Mouse (Mus musculus) midbrain, embryonic 11.5 days (tissue): ENCODE results near the gene Pcdh7. TPM values are rescaled to one million over a fixed set of nuclear protein-coding genes. Genes with fewer than 3 reads are reported as not detected.
A peak's percentile ranks its signal among the peaks of the same experiment; 100 is the strongest.

ENCODE experiments used
- ATAC-seq: fragments of 200-750 bp; cut with Nextera tagmentation; 2 replicates; pipeline ENCODE4 v1.8.0; 2017; ENCODE audit warnings: moderate TSS enrichment, moderate library complexity; ENCODE audit not compliant: low FRiP score
- DNase-seq: peaks from one replicate; pipeline ENCODE4 v3.0.0; 2015; ENCODE audit warnings: low spot score; ENCODE audit errors: missing footprints
- H3K27ac ChIP-seq: fragments of 300-500 bp; sonication (generic); 2 replicates; pipeline ENCODE4 v1.5.1; 2014; ENCODE audit warnings: low read depth, low read length
- H3K27me3 ChIP-seq: fragments of 300-500 bp; sonication (generic); 2 replicates; pipeline ENCODE4 v1.6.1; 2014; ENCODE audit warnings: mild to moderate bottlenecking, low read length, moderate library complexity, mixed read lengths; ENCODE audit not compliant: control insufficient read depth, insufficient read depth
- H3K36me3 ChIP-seq: fragments of 300-500 bp; sonication (generic); 2 replicates; pipeline ENCODE4 v1.6.1; 2014; ENCODE audit warnings: mild to moderate bottlenecking, low read length, moderate library complexity, mixed read lengths; ENCODE audit not compliant: control insufficient read depth, insufficient read depth
- H3K4me1 ChIP-seq: fragments of 300-500 bp; sonication (generic); 2 replicates; pipeline ENCODE4 v1.6.1; 2014; ENCODE audit warnings: low read length; ENCODE audit not compliant: control insufficient read depth, insufficient read depth
- H3K4me2 ChIP-seq: fragments of 300-500 bp; sonication (generic); 2 replicates; pipeline ENCODE4 v1.6.1; 2014; ENCODE audit warnings: mild to moderate bottlenecking, moderate library complexity
- H3K4me3 ChIP-seq: fragments of 300-500 bp; sonication (generic); 2 replicates; pipeline ENCODE4 v1.5.1; 2014; ENCODE audit warnings: low read depth, low read length
- H3K9ac ChIP-seq: fragments of 300-500 bp; sonication (generic); 2 replicates; pipeline ENCODE4 v1.6.1; 2014; ENCODE audit warnings: low read length
- H3K9me3 ChIP-seq: fragments of 300-500 bp; sonication (generic); 2 replicates; pipeline ENCODE4 v1.6.1; 2016; ENCODE audit warnings: low read length; ENCODE audit not compliant: control insufficient read depth
- WGBS: fragments of 180-500 bp; shearing (Covaris S2); extraction: QIAGEN DNeasy Blood & Tissue Kit; methylation state at CpG from one replicate; pipeline ENCODE4 v1.1.7; 2014; 5-methylcytosine and 5-hydroxymethylcytosine counted together
- polyA plus RNA-seq: library from polyadenylated mRNA; unstranded; fragments of >200 nt; fragmentation: Nextera tagmentation; extraction: Ambion mirVana; gene quantifications from 2 replicates; pipeline ENCODE4 v1.2.1, GENCODE M21; 2014

The Pcdh7 gene
- polyA plus RNA-seq, 1 experiment from 2014 or later: 6.8 TPM

- no peak overlapping the region for H3K4me3 ChIP-seq
- no peaks in the 10 kb centered on the region for H3K27me3 ChIP-seq
- DNase-seq (peak; percentile 79), ATAC-seq (no peak)
- H3K27ac ChIP-seq: no peak overlapping the region
- H3K36me3 ChIP-seq: no peaks in the 10 kb centered on the region
- no peak overlapping the region for H3K4me2 ChIP-seq
- 26% methylated on average over 3 of the region's 3 CpGs for whole genome bisulfite sequencing
- no peak overlapping the region for H3K9ac ChIP-seq
- no peaks in the 10 kb centered on the region for H3K4me1 ChIP-seq
- no peaks in the 10 kb centered on the region for H3K9me3 ChIP-seq
Observed at GRCm38 (mm10) chr5:57778093-57778492, 60.3 kb downstream of the Pcdh7 start.

DNA sequence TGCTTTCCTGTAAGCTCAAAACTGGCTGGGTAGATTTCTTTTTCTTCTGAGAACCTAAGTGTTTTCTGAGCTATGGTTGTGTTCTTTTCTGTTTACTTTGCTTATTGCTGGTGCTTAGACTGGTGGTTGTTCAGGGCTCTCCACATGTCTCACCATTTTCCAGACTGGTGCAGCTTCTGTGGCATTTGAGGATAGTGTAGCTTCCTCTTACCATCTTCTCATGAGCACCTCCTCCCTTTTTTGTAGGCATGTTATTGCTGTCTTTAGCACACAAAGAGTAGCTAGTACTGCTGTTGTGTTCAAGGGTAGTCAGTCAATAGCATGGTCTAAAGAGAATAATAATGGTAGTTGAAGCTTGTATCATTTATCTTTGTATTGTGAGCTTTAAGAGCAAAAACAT, 62.2 kb downstream of the Pcdh7 start:
- Histone ChIP-seq H3K9me3 (no peaks in the 10 kb centered on the region), H3K36me3 (no peaks in the 10 kb centered on the region), H3K4me3 (no peak overlapping the region), H3K4me2 (no peak overlapping the region), H3K9ac (no peak overlapping the region), H3K27me3 (no peaks in the 10 kb centered on the region), H3K4me1 (no peaks in the 10 kb centered on the region), H3K27ac (no peak overlapping the region)
- ATAC-seq: no peak
- DNase-seq: peak; percentile 77

- Histone ChIP-seq H3K4me1 (no peaks in the 10 kb centered on the region), H3K9ac (no peak overlapping the region), H3K27ac (no peak overlapping the region), H3K36me3 (no peaks in the 10 kb centered on the region), H3K4me3 (no peak overlapping the region), H3K27me3 (no peaks in the 10 kb centered on the region), H3K4me2 (no peak overlapping the region), H3K9me3 (no peaks in the 10 kb centered on the region)
- ATAC-seq (no peak), DNase-seq (peak; percentile 80)
- 90% methylated on average over 4 of the region's 4 CpGs for WGBS
Observed at GRCm38 (mm10) chr5:57780574-57780973, 62.8 kb downstream of the Pcdh7 start.

DNA sequence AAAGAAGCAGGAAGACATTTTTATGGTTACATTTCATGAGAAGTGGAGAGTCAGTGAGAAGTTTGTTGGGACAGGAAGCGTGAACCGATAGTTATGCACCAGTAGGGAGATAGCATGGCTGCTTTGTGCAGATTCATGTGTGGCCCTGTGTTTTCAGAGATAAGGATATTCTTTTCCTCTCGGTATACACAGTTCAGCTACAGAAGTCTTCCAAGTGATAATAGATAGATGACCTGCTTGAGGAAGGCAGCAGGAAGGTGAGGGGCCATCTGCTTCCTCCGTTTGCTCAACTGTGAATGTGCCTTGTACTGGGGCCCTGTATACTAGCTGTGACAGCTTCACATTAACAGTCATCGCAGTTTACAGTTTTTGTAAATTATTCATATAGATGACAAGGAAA, 64.2 kb downstream of the Pcdh7 start:
- Histone ChIP-seq H3K9me3 (no peaks in the 10 kb centered on the region), H3K4me1 (no peaks in the 10 kb centered on the region), H3K36me3 (no peaks in the 10 kb centered on the region), H3K27ac (no peak overlapping the region), H3K27me3 (no peaks in the 10 kb centered on the region), H3K4me3 (no peak overlapping the region), H3K4me2 (no peak overlapping the region), H3K9ac (no peak overlapping the region)
- no peak for ATAC-seq
- DNase-seq: peak; percentile 71
- 90% methylated on average over 5 of the region's 5 CpGs for WGBS

GRCm38 (mm10) chr5:57782546-57782945, 64.8 kb downstream of the Pcdh7 start:
- DNase-seq (no peak), ATAC-seq (no peak)
- H3K9me3 ChIP-seq: no peaks in the 10 kb centered on the region
- no peak overlapping the region for H3K4me3 ChIP-seq
- WGBS: 80% methylated on average over 3 of the region's 3 CpGs
- H3K27me3 ChIP-seq: no peaks in the 10 kb centered on the region
- H3K27ac ChIP-seq: no peak overlapping the region
- no peak overlapping the region for H3K9ac ChIP-seq
- H3K4me1 ChIP-seq: no peaks in the 10 kb centered on the region
- no peaks in the 10 kb centered on the region for H3K36me3 ChIP-seq
- H3K4me2 ChIP-seq: no peak overlapping the region

- DNase-seq (no peak), ATAC-seq (0 out of 2 replicates have a peak, but pooled peaks have one; percentile 30)
- Histone ChIP-seq H3K4me1 (no peaks in the 10 kb centered on the region), H3K4me2 (no peak overlapping the region), H3K9me3 (no peaks in the 10 kb centered on the region), H3K9ac (no peak overlapping the region), H3K27me3 (no peaks in the 10 kb centered on the region), H3K27ac (no peak overlapping the region), H3K36me3 (no peaks in the 10 kb centered on the region), H3K4me3 (no peak overlapping the region)
- WGBS: 46% methylated on average over 3 of the region's 4 CpGs
Observed at GRCm38 (mm10) chr5:57788775-57789509, 71.2 kb downstream of the Pcdh7 start.

DNA sequence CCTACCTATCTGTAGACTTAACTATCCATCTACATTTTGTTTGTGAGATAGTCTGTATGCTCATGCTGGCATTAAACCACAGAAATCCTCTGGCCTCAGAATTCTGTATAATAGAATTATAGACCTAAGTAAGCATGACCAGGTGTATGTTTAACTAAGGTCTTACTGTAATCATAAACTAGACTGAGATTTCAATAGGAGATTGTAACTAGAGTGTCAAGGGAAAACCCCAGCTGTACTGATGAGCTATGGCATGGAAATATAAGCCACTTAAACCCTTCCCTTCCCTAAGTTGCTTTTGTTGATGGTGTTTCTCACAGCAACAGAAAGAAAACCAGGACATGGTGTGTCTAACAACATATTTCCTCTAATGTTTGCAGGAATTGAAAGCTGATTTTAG, 78.6 kb downstream of the Pcdh7 start:
- H3K9me3 ChIP-seq: no peaks in the 10 kb centered on the region
- H3K9ac ChIP-seq: no peak overlapping the region
- DNase-seq (no peak), ATAC-seq (no peak)
- no peaks in the 10 kb centered on the region for H3K27me3 ChIP-seq
- H3K4me3 ChIP-seq: no peak overlapping the region
- no peak overlapping the region for H3K27ac ChIP-seq
- no peak overlapping the region for H3K4me2 ChIP-seq
- no peaks in the 10 kb centered on the region for H3K4me1 ChIP-seq
- H3K36me3 ChIP-seq: no peaks in the 10 kb centered on the region

DNA sequence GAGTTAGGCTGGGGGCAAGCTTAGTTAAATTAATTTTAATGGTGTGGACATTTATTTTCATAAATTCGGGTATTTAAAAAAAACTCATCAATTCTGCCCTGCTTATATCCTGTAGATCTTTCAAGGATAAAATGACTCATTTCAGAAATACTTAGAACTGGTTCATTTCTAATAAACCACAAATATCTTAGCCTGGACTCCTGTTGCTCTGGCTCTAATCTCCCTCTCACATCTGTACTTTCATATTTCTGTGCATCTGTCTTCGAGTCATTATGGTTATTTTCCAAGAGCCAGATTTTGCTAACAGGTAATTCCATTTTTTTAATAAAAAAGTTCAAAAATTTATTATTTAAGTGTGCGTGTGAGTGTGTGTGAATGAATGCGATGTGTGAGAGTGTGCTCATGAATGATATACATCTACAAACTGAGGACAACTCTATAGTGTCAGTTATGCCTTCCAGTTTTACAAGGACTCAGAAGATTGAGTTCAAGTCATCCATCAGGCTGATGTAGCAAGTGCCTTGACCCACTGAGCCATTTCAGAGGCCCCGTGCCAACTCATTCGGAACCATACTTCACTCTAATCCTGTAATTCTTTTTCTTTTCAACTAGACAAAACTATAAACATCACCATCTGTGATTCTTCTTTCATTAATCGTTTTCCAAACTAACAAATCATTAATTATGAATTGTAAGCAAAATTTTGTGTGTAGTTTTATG, 80.3 kb downstream of the Pcdh7 start:
- H3K9me3 ChIP-seq: no peaks in the 10 kb centered on the region
- DNase-seq (no peak), ATAC-seq (no peak)
- H3K36me3 ChIP-seq: no peaks in the 10 kb centered on the region
- no peak overlapping the region for H3K27ac ChIP-seq
- no peak overlapping the region for H3K4me3 ChIP-seq
- no peaks in the 10 kb centered on the region for H3K27me3 ChIP-seq
- no peak overlapping the region for H3K9ac ChIP-seq
- no peak overlapping the region for H3K4me2 ChIP-seq
- no peaks in the 10 kb centered on the region for H3K4me1 ChIP-seq
- 85% methylated on average over 7 of the region's 7 CpGs for WGBS

- WGBS: 92% methylated on average over 3 of the region's 3 CpGs
- DNase-seq: no peak
- no peak for ATAC-seq
- Histone ChIP-seq H3K4me1 (no peaks in the 10 kb centered on the region), H3K27ac (no peak overlapping the region), H3K4me3 (no peak overlapping the region), H3K4me2 (no peak overlapping the region), H3K36me3 (no peaks in the 10 kb centered on the region), H3K27me3 (no peaks in the 10 kb centered on the region), H3K9me3 (no peaks in the 10 kb centered on the region), H3K9ac (no peak overlapping the region)
Observed at GRCm38 (mm10) chr5:57803108-57803507, 85.3 kb downstream of the Pcdh7 start.
